Comparison of ENCODE assay signal across 31 mouse cellular contexts in genomic region chr3:101129620-101130019, GRCm38 (mm10). TPM values are rescaled to one million over a fixed set of nuclear protein-coding genes. Genes with fewer than 3 reads are reported as not detected.
DNase-seq lines count a peak whose midpoint lies in the region; ATAC-seq lines count a peak whose summit lies in the region.
"Had no signal": no experiment of that assay in that cellular context is flagged by ENCODE, and none has a peak within 500 bp of the region (broad histone marks: within the 10 kb centered on the region; RNA-seq: fewer than 3 reads in every experiment).

No protein-coding gene starts in this region.

- WGBS in forebrain, embryonic 10.5 days = 82% methylated on average over 3 of the region's 3 CpGs
- WGBS in forebrain, embryonic 11.5 days = 82% methylated on average over 3 of the region's 3 CpGs
- WGBS in hindbrain, embryonic 10.5 days = 73% methylated on average over 3 of the region's 3 CpGs
- 88% methylated on average over 3 of the region's 3 CpGs for WGBS in hindbrain, embryonic 16.5 days
- 69% methylated on average over 3 of the region's 3 CpGs for WGBS in embryonic facial prominence, embryonic 10.5 days
- WGBS in limb, embryonic 12.5 days = 68% methylated on average over 3 of the region's 3 CpGs

- H3K4me2 ChIP-seq in forebrain, embryonic 11.5 days (ENCODE audit: low read depth, low read length, severe bottlenecking) = no peak overlapping the region
- no peak overlapping the region for H3K4me2 ChIP-seq in hindbrain, embryonic 16.5 days (ENCODE audit: low read length)
- no peak overlapping the region for H3K4me2 ChIP-seq in limb, embryonic 12.5 days
- H3K4me2 ChIP-seq: forebrain, embryonic 15.5 days; liver, embryonic 15.5 days; midbrain, embryonic 15.5 days; neural tube, embryonic 12.5 days had no signal

- no peak overlapping the region for H3K4me3 ChIP-seq in forebrain, embryonic 10.5 days
- no peak overlapping the region for H3K4me3 ChIP-seq in forebrain, embryonic 11.5 days (ENCODE audit: low read depth, low read length)
- H3K4me3 ChIP-seq in hindbrain, embryonic 10.5 days = no peak overlapping the region
- no peak overlapping the region for H3K4me3 ChIP-seq in hindbrain, embryonic 16.5 days (ENCODE audit: low read length)
- H3K4me3 ChIP-seq in embryonic facial prominence, embryonic 10.5 days = no peak overlapping the region
- no peak overlapping the region for H3K4me3 ChIP-seq in limb, embryonic 12.5 days (replicated peaks)
- H3K4me3 ChIP-seq: forebrain, embryonic 15.5 days; heart, embryonic 12.5 days; layer of hippocampus, adult 2 months; liver, embryonic 15.5 days; midbrain, embryonic 15.5 days; neural tube, embryonic 12.5 days had no signal

- no peaks in the 10 kb centered on the region for H3K9me3 ChIP-seq in forebrain, embryonic 10.5 days
- no peaks in the 10 kb centered on the region for H3K9me3 ChIP-seq in forebrain, embryonic 11.5 days (ENCODE audit: control insufficient read depth, low read length)
- no peaks in the 10 kb centered on the region for H3K9me3 ChIP-seq in hindbrain, embryonic 10.5 days
- no peaks in the 10 kb centered on the region for H3K9me3 ChIP-seq in hindbrain, embryonic 16.5 days (ENCODE audit: control insufficient read depth, low read length)
- H3K9me3 ChIP-seq in embryonic facial prominence, embryonic 10.5 days = no peaks in the 10 kb centered on the region
- H3K9me3 ChIP-seq in limb, embryonic 12.5 days = no peaks in the 10 kb centered on the region
- H3K9me3 ChIP-seq: forebrain, embryonic 15.5 days; heart, embryonic 12.5 days; liver, embryonic 15.5 days; midbrain, embryonic 15.5 days; neural tube, embryonic 12.5 days had no signal

- H3K27me3 ChIP-seq in forebrain, embryonic 10.5 days (ENCODE audit: poor library complexity, severe bottlenecking) = peaks cover 3% of the 10 kb centered on the region; the same call in 1 of the 2 replicates
- no peaks in the 10 kb centered on the region for H3K27me3 ChIP-seq in forebrain, embryonic 11.5 days (ENCODE audit: control insufficient read depth, insufficient read depth, low read length)
- no peaks in the 10 kb centered on the region for H3K27me3 ChIP-seq in hindbrain, embryonic 10.5 days (ENCODE audit: insufficient read depth, poor library complexity, severe bottlenecking)
- H3K27me3 ChIP-seq in hindbrain, embryonic 16.5 days (replicated peaks; ENCODE audit: control insufficient read depth, insufficient read depth, low read length) = no peaks in the 10 kb centered on the region
- no peaks in the 10 kb centered on the region for H3K27me3 ChIP-seq in embryonic facial prominence, embryonic 10.5 days (replicated peaks; ENCODE audit: low read depth, poor library complexity, severe bottlenecking)
- no peaks in the 10 kb centered on the region for H3K27me3 ChIP-seq in limb, embryonic 12.5 days
- H3K27me3 ChIP-seq: CH12.LX; forebrain, embryonic 15.5 days; heart, embryonic 12.5 days; midbrain, embryonic 15.5 days; neural tube, embryonic 12.5 days; Patski had no signal

- no peaks in the 10 kb centered on the region for H3K36me3 ChIP-seq in forebrain, embryonic 10.5 days (replicated peaks)
- no peaks in the 10 kb centered on the region for H3K36me3 ChIP-seq in forebrain, embryonic 11.5 days (ENCODE audit: control insufficient read depth, insufficient read depth, low read length)
- no peaks in the 10 kb centered on the region for H3K36me3 ChIP-seq in hindbrain, embryonic 10.5 days
- no peaks in the 10 kb centered on the region for H3K36me3 ChIP-seq in hindbrain, embryonic 16.5 days (ENCODE audit: control insufficient read depth, insufficient read depth, low read length)
- H3K36me3 ChIP-seq in embryonic facial prominence, embryonic 10.5 days (replicated peaks) = no peaks in the 10 kb centered on the region
- no peaks in the 10 kb centered on the region for H3K36me3 ChIP-seq in limb, embryonic 12.5 days
- H3K36me3 ChIP-seq: forebrain, embryonic 15.5 days; heart, embryonic 12.5 days; liver, embryonic 15.5 days; midbrain, embryonic 15.5 days; neural tube, embryonic 12.5 days had no signal

- H3K27ac ChIP-seq in forebrain, embryonic 10.5 days = peak overlapping the region; percentile 60
- no peak overlapping the region for H3K27ac ChIP-seq in forebrain, embryonic 11.5 days (ENCODE audit: low read depth, low read length)
- H3K27ac ChIP-seq in hindbrain, embryonic 10.5 days = peak overlapping the region; percentile 35
- no peak overlapping the region for H3K27ac ChIP-seq in hindbrain, embryonic 16.5 days (ENCODE audit: low read depth, low read length)
- peak overlapping the region; percentile 83 for H3K27ac ChIP-seq in embryonic facial prominence, embryonic 10.5 days (replicated peaks)
- H3K27ac ChIP-seq in limb, embryonic 12.5 days = peak overlapping the region; percentile 68
- H3K27ac ChIP-seq: forebrain, embryonic 15.5 days; hindbrain, postnatal 0 days; layer of hippocampus, adult 2 months; liver, embryonic 15.5 days; midbrain, embryonic 15.5 days; neural tube, embryonic 12.5 days had no signal

- no peak for ATAC-seq in forebrain, embryonic 11.5 days (replicated peaks; ENCODE audit: low FRiP score)
- no peak for ATAC-seq in hindbrain, embryonic 16.5 days
- ATAC-seq in limb, embryonic 12.5 days (ENCODE audit: insufficient number of reproducible peaks, insufficient read depth, low FRiP score, low TSS enrichment, low read depth) = no peak
- ATAC-seq: forebrain, embryonic 15.5 days; hindbrain, postnatal 0 days; midbrain, embryonic 15.5 days; Patski had no signal

- H3K9ac ChIP-seq in forebrain, embryonic 11.5 days (ENCODE audit: low read length) = no peak overlapping the region
- H3K9ac ChIP-seq in hindbrain, embryonic 16.5 days (ENCODE audit: low read depth, low read length) = no peak overlapping the region
- H3K9ac ChIP-seq in limb, embryonic 12.5 days (replicated peaks) = no peak overlapping the region
- H3K9ac ChIP-seq: forebrain, embryonic 15.5 days; heart, embryonic 12.5 days; liver, embryonic 15.5 days; lung, embryonic 14.5 days; midbrain, embryonic 15.5 days; neural tube, embryonic 12.5 days had no signal

- H3K4me1 ChIP-seq in forebrain, embryonic 10.5 days = peaks cover 18% of the 10 kb centered on the region
- no peaks in the 10 kb centered on the region; the same call in 1 of the 2 replicates for H3K4me1 ChIP-seq in forebrain, embryonic 11.5 days (replicated peaks; ENCODE audit: control insufficient read depth, insufficient read depth, low read length)
- peaks cover 15% of the 10 kb centered on the region for H3K4me1 ChIP-seq in hindbrain, embryonic 10.5 days (replicated peaks)
- H3K4me1 ChIP-seq in hindbrain, embryonic 16.5 days (ENCODE audit: control insufficient read depth, insufficient read depth, low read depth, low read length) = no peaks in the 10 kb centered on the region; the same call in 1 of the 2 replicates
- H3K4me1 ChIP-seq in embryonic facial prominence, embryonic 10.5 days = peaks cover 20% of the 10 kb centered on the region
- H3K4me1 ChIP-seq in limb, embryonic 12.5 days (replicated peaks) = peaks cover 18% of the 10 kb centered on the region
- H3K4me1 ChIP-seq: forebrain, embryonic 15.5 days; midbrain, embryonic 15.5 days had no signal

- DNase-seq in forebrain, embryonic 10.5 days (ENCODE audit: extremely low spot score, low spot score) = no peak
- DNase-seq in forebrain, embryonic 11.5 days (ENCODE audit: low spot score) = no peak
- DNase-seq in hindbrain, embryonic 10.5 days (ENCODE audit: low spot score) = no peak
- no peak for DNase-seq in embryonic facial prominence, embryonic 10.5 days (ENCODE audit: low spot score)
- DNase-seq in urinary bladder, adult 2 months (ENCODE audit: low spot score) = no peak
- DNase-seq in layer of hippocampus, postnatal 10 days (ENCODE audit: low spot score in 2 of 2) = no peak
- DNase-seq: adrenal gland, postnatal 14 days; cerebellum, adult 11 months; cerebellum, adult 9-10 months; embryo, embryonic 11 days; kidney, adult 11 months; kidney, postnatal 36 days; left cerebral cortex, postnatal 4 days; lung, embryonic 14.5 days; lung, postnatal 14 days; right cerebral cortex, adult 18-20 months; right cerebral cortex, postnatal 4 days; thymus, adult 2 months; thymus, postnatal 36 days had no signal

RNA-seq across cellular contexts. Expression of gene Ptgfrn, which starts 19.5 kb away (rescaled TPM):
- polyA plus RNA-seq in forebrain, embryonic 10.5 days (2016; fragmentation: Nextera tagmentation; extraction: Ambion mirVana) = 3.2 and 3.3 TPM in 2 replicates
- 5.1 and 5.3 TPM in 2 replicates for polyA plus RNA-seq in forebrain, embryonic 11.5 days (2014; fragmentation: Nextera tagmentation; extraction: Ambion mirVana)
- 2.0 and 2.1 TPM in 2 replicates for polyA plus RNA-seq in hindbrain, embryonic 10.5 days (2016; fragmentation: Nextera tagmentation; extraction: Ambion mirVana)
- 2.8 and 3.1 TPM in 2 replicates for polyA plus RNA-seq in hindbrain, embryonic 16.5 days (2015; fragmentation: Nextera tagmentation; extraction: Ambion mirVana)
- 3.9 and 4.1 TPM in 2 replicates for polyA plus RNA-seq in embryonic facial prominence, embryonic 10.5 days (2016; fragmentation: Nextera tagmentation; extraction: Ambion mirVana)
- polyA plus RNA-seq in limb, embryonic 12.5 days (2016; fragmentation: Nextera tagmentation; extraction: Ambion mirVana) = 5.9 and 6.1 TPM in 2 replicates
- 31.0 and 62.3 TPM in 2 replicates for polyA plus RNA-seq in urinary bladder, adult 2 months (2012; rRNA removed)
- 10 to 100 TPM; 30.4 to 30.8 TPM for total RNA-seq in layer of hippocampus, postnatal 10 days (2021)
- total RNA-seq: CH12.LX, MEL had no signal

Comparison
In these comparisons a context has a peak if more than half of its experiments do, and no peak if none do; other contexts are left out.
1. H3K27ac ChIP-seq: peak in forebrain, embryonic 10.5 days (single experiment), hindbrain, embryonic 10.5 days (single experiment), embryonic facial prominence, embryonic 10.5 days (single experiment) and limb, embryonic 12.5 days (single experiment); none in forebrain, embryonic 11.5 days (single experiment) and hindbrain, embryonic 16.5 days (single experiment).